7 mouse cellular contexts compared by ENCODE assay signal in genomic region chr5:67222440-67223390, GRCm38 (mm10). TPM values are rescaled to one million over a fixed set of nuclear protein-coding genes. Genes with fewer than 3 reads are reported as not detected.
DNase-seq lines count a peak whose midpoint lies in the region; ATAC-seq and TF ChIP-seq lines count a peak whose summit lies in the region.

No protein-coding gene starts in this region.

- DNase-seq in Muller cell, postnatal 12 days (ENCODE audit: inconsistent ontology term), result peak; percentile 38
- peak; percentile 36 for DNase-seq in adrenal gland, postnatal 25 days
- DNase-seq in left cerebral cortex, adult 2 months (ENCODE audit: extremely low spot score in 1 of 2, low spot score in 2 of 2), result no peak
- no peak for DNase-seq in urinary bladder, adult 18-20 months (ENCODE audit: low spot score in 2 of 2)

- peaks cover 8% of the 10 kb centered on the region for H3K9me3 ChIP-seq in heart, embryonic 16.5 days (replicated peaks; ENCODE audit: control insufficient read depth, low read length)
- H3K9me3 ChIP-seq in limb, embryonic 15.5 days, result 0 out of 2 replicates have a peak, but pooled peaks cover 6% of the 10 kb centered on the region

- H3K4me2 ChIP-seq in heart, embryonic 16.5 days (ENCODE audit: low read depth, low read length), result peak overlapping the region; percentile 69
- peak overlapping the region; percentile 36 for H3K4me2 ChIP-seq in limb, embryonic 15.5 days

- H3K4me3 ChIP-seq in heart, embryonic 16.5 days (ENCODE audit: low read length), result peak overlapping the region; percentile 48
- H3K4me3 ChIP-seq in limb, embryonic 15.5 days, result peak overlapping the region; percentile 26
- H3K4me3 ChIP-seq in left cerebral cortex, adult 2 months, result no peak overlapping the region

- H3K36me3 ChIP-seq in heart, embryonic 16.5 days (ENCODE audit: control insufficient read depth, insufficient read depth), result no peaks in the 10 kb centered on the region
- no peaks in the 10 kb centered on the region for H3K36me3 ChIP-seq in limb, embryonic 15.5 days

- H3K27ac ChIP-seq in heart, embryonic 16.5 days (ENCODE audit: low read length), result no peak overlapping the region
- no peak overlapping the region for H3K27ac ChIP-seq in limb, embryonic 15.5 days
- H3K27ac ChIP-seq in left cerebral cortex, adult 2 months, result no peak overlapping the region

- H3K4me1 ChIP-seq in heart, embryonic 16.5 days (ENCODE audit: control insufficient read depth, insufficient read depth, low read length), result 0 out of 2 replicates have a peak, but pooled peaks cover 3% of the 10 kb centered on the region
- peaks cover 9% of the 10 kb centered on the region for H3K4me1 ChIP-seq in limb, embryonic 15.5 days

- intact Hi-C loops in left cerebral cortex, adult 2 months (cut with DNase I), result no loop called here

- TF ChIP-seq CTCF in left cerebral cortex, adult 2 months (IDR thresholded peaks at IDR 0.05), result no peak

- peaks cover 89% of the 10 kb centered on the region for H3K27me3 ChIP-seq in heart, embryonic 16.5 days (ENCODE audit: control insufficient read depth, insufficient read depth, low read length)
- peaks cover 95% of the 10 kb centered on the region for H3K27me3 ChIP-seq in limb, embryonic 15.5 days

- WGBS in heart, embryonic 16.5 days, result 3% methylated on average over 44 of the region's 44 CpGs
- 1% methylated on average over 44 of the region's 44 CpGs for WGBS in limb, embryonic 15.5 days

- ATAC-seq in heart, embryonic 16.5 days (replicated peaks; ENCODE audit: extremely low read depth, insufficient read depth, low FRiP score), result no peak
- no peak for ATAC-seq in limb, embryonic 15.5 days (ENCODE audit: insufficient number of reproducible peaks, low FRiP score, low TSS enrichment, low read depth)
- no peak for ATAC-seq in inflammation-experienced regulatory T-cells, adult 6 months

- H3K9ac ChIP-seq in heart, embryonic 16.5 days (ENCODE audit: low read length), result no peak overlapping the region
- H3K9ac ChIP-seq in limb, embryonic 15.5 days, result no peak overlapping the region

RNA-seq across cellular contexts. Expression of gene Tmem33, which starts 37.6 kb away (rescaled TPM):
- total RNA-seq in adrenal gland, postnatal 25 days (2021), result 128 and 130 TPM in 2 replicates
- polyA plus RNA-seq in heart, embryonic 16.5 days (2015; fragmentation: Nextera tagmentation; extraction: Ambion mirVana), result 48.5 and 50.3 TPM in 2 replicates
- polyA plus RNA-seq in limb, embryonic 15.5 days (2015; fragmentation: Nextera tagmentation; extraction: Ambion mirVana), result 85.3 and 88.1 TPM in 2 replicates
- total RNA-seq in left cerebral cortex, adult 2 months (2021), result 10 to 100 TPM; 90.2 to 92.8 TPM
- polyA plus RNA-seq in inflammation-experienced regulatory T-cells, adult 6 months (2017; shearing (Covaris generic)), result 10 to 100 TPM; 56.0 to 77.0 (median 57.4) TPM

Comparison
In these comparisons a context has a peak if more than half of its experiments do, and no peak if none do; other contexts are left out.
1. DNase-seq: peak in Muller cell, postnatal 12 days (single experiment) and adrenal gland, postnatal 25 days (single experiment); none in left cerebral cortex, adult 2 months (0 of 2) and urinary bladder, adult 18-20 months (0 of 2).